Mouse (Mus musculus) lung, embryonic 14.5 days (tissue): ENCODE measurements around the gene Slc23a2. TPM values are rescaled to one million over a fixed set of nuclear protein-coding genes. Genes with fewer than 3 reads are reported as not detected.

Experiments used
- ATAC-seq: fragments of 200-750 bp; cut with Nextera tagmentation; 2 replicates; pipeline ENCODE4 v1.8.0; 2017; ENCODE audit warnings: mild to moderate bottlenecking, moderate TSS enrichment, moderate library complexity; ENCODE audit not compliant: insufficient read depth
- DNase-seq: peaks from one replicate; pipeline ENCODE4 v3.0.0-alpha.2; 2015
- H3K27ac ChIP-seq: fragments of 300-500 bp; sonication (generic); 2 replicates; pipeline ENCODE4 v1.5.1; 2014; ENCODE audit warnings: low read depth, mild to moderate bottlenecking, moderate library complexity
- H3K27me3 ChIP-seq: fragments of 300-500 bp; sonication (generic); 2 replicates; pipeline ENCODE4 v1.6.1; 2014; ENCODE audit warnings: low read length, control low read depth; ENCODE audit not compliant: insufficient read depth
- H3K36me3 ChIP-seq: fragments of 300-500 bp; sonication (generic); 2 replicates; pipeline ENCODE4 v1.6.1; 2014; ENCODE audit warnings: control low read depth; ENCODE audit not compliant: insufficient read depth
- H3K4me1 ChIP-seq: fragments of 300-500 bp; sonication (generic); 2 replicates; pipeline ENCODE4 v1.6.1; 2014; ENCODE audit warnings: antibody characterized with exemption, control low read depth; ENCODE audit not compliant: insufficient read depth
- H3K4me2 ChIP-seq: fragments of 300-500 bp; sonication (generic); 2 replicates; pipeline ENCODE4 v1.6.1; 2014; ENCODE audit warnings: mild to moderate bottlenecking
- H3K4me3 ChIP-seq: fragments of 300-500 bp; sonication (generic); 2 replicates; pipeline ENCODE4 v1.5.1; 2014; ENCODE audit warnings: low read depth, low read length
- H3K9ac ChIP-seq: fragments of 300-500 bp; sonication (generic); 2 replicates; pipeline ENCODE4 v1.6.1; 2014
- H3K9me3 ChIP-seq: fragments of 300-500 bp; sonication (generic); 2 replicates; pipeline ENCODE4 v1.6.1; 2016; ENCODE audit warnings: low read depth, low read length, control low read depth
- CTCF ChIP-seq: IDR thresholded peaks from 2 replicates; pipeline ENCODE4 v1.5.1; 2016; ENCODE audit warnings: antibody characterized with exemption, low read depth
- WGBS: fragments of 180-500 bp; shearing (Covaris S2); extraction: QIAGEN DNeasy Blood & Tissue Kit; methylation state at CpG from one replicate; pipeline ENCODE4 v1.1.7; 2014; 5-methylcytosine and 5-hydroxymethylcytosine counted together
- polyA plus RNA-seq: library from polyadenylated mRNA; unstranded; fragments of >200 nt; fragmentation: Nextera tagmentation; extraction: Ambion mirVana; gene quantifications from 2 replicates; pipeline ENCODE4 v1.2.1, GENCODE M21; 2014

Slc23a2 gene
- polyA plus RNA-seq: 13.8 and 17.3 TPM in 2 replicates

GRCm38 (mm10) chr2:132144971-132145691, at the start of gene Slc23a2:
Gene Slc23a2 (minus strand): TSS chr2:132145108.
- DNase-seq: peak; percentile 81

GRCm38 (mm10) chr2:132190602-132191161, 45.8 kb upstream of the Slc23a2 start:
- WGBS: 84% methylated on average over 3 of the region's 3 CpGs
- H3K4me2 ChIP-seq: no peak overlapping the region
- DNase-seq (no peak), ATAC-seq (no peak)
- H3K4me1 ChIP-seq: no peaks in the 10 kb centered on the region
- H3K36me3 ChIP-seq: no peaks in the 10 kb centered on the region
- no peaks in the 10 kb centered on the region for H3K9me3 ChIP-seq
- no peak overlapping the region for H3K9ac ChIP-seq
- H3K27ac ChIP-seq: no peak overlapping the region
- H3K27me3 ChIP-seq: no peaks in the 10 kb centered on the region
- no peak for TF ChIP-seq CTCF
- no peak overlapping the region for H3K4me3 ChIP-seq

More at GRCm38 (mm10) chr2:132144971-132145691, at the start of gene Slc23a2:
- H3K4me3 ChIP-seq: peak within 1 kb of the TSS; percentile 84
- under 1% methylated on average over 50 of the region's 68 CpGs for WGBS
- H3K9ac ChIP-seq: peak within 1 kb of the TSS; percentile 76
- TF ChIP-seq CTCF: no peak
- H3K4me2 ChIP-seq: peak within 1 kb of the TSS; percentile 89
- peak; percentile 78 for ATAC-seq
- H3K4me1 ChIP-seq: peaks cover 3% of the 10 kb centered on the region; the same call in 1 of the 2 replicates
- H3K27me3 ChIP-seq: peaks cover 4% of the 10 kb centered on the region; the same call in 1 of the 2 replicates
- H3K9me3 ChIP-seq: no peaks in the 10 kb centered on the region
- H3K36me3 ChIP-seq: no peaks in the 10 kb centered on the region
- peak within 1 kb of the TSS; percentile 18; the same call in 1 of the 2 replicates for H3K27ac ChIP-seq

GRCm38 (mm10) chr2:132183874-132184273, 39.0 kb upstream of the Slc23a2 start:
- H3K9ac ChIP-seq: no peak overlapping the region
- H3K4me3 ChIP-seq: no peak overlapping the region
- H3K27me3 ChIP-seq: no peaks in the 10 kb centered on the region
- ATAC-seq (no peak), DNase-seq (no peak)
- WGBS: 60% methylated on average over 6 of the region's 6 CpGs
- no peak overlapping the region for H3K4me2 ChIP-seq
- no peaks in the 10 kb centered on the region for H3K4me1 ChIP-seq
- no peaks in the 10 kb centered on the region for H3K36me3 ChIP-seq
- no peak for TF ChIP-seq CTCF
- no peak overlapping the region for H3K27ac ChIP-seq
- H3K9me3 ChIP-seq: no peaks in the 10 kb centered on the region

GRCm38 (mm10) chr2:132180463-132181205, 35.7 kb upstream of the Slc23a2 start:
- no peak overlapping the region for H3K4me3 ChIP-seq
- WGBS: 25% methylated on average over 1 of the region's 1 CpGs
- H3K36me3 ChIP-seq: no peaks in the 10 kb centered on the region
- H3K27me3 ChIP-seq: no peaks in the 10 kb centered on the region
- H3K9me3 ChIP-seq: no peaks in the 10 kb centered on the region
- no peak for DNase-seq
- H3K27ac ChIP-seq: no peak overlapping the region
- no peak for ATAC-seq
- H3K4me1 ChIP-seq: no peaks in the 10 kb centered on the region
- H3K4me2 ChIP-seq: no peak overlapping the region
- H3K9ac ChIP-seq: no peak overlapping the region
- TF ChIP-seq CTCF: no peak

- Histone ChIP-seq H3K4me2 (no peak overlapping the region), H3K27ac (no peak overlapping the region), H3K4me3 (no peak overlapping the region), H3K4me1 (no peaks in the 10 kb centered on the region), H3K36me3 (no peaks in the 10 kb centered on the region), H3K9me3 (no peaks in the 10 kb centered on the region), H3K27me3 (no peaks in the 10 kb centered on the region), H3K9ac (no peak overlapping the region)
- 85% methylated on average over 7 of the region's 7 CpGs for WGBS
- no peak for ATAC-seq
- DNase-seq: no peak
- no peak for TF ChIP-seq CTCF
Observed at GRCm38 (mm10) chr2:132179371-132179770, 34.5 kb upstream of the Slc23a2 start.

GRCm38 (mm10) chr2:132177406-132177805, 32.5 kb upstream of the Slc23a2 start:
- 81% methylated on average over 9 of the region's 9 CpGs for WGBS
- Histone ChIP-seq H3K9me3 (no peaks in the 10 kb centered on the region), H3K36me3 (no peaks in the 10 kb centered on the region)

DNA sequence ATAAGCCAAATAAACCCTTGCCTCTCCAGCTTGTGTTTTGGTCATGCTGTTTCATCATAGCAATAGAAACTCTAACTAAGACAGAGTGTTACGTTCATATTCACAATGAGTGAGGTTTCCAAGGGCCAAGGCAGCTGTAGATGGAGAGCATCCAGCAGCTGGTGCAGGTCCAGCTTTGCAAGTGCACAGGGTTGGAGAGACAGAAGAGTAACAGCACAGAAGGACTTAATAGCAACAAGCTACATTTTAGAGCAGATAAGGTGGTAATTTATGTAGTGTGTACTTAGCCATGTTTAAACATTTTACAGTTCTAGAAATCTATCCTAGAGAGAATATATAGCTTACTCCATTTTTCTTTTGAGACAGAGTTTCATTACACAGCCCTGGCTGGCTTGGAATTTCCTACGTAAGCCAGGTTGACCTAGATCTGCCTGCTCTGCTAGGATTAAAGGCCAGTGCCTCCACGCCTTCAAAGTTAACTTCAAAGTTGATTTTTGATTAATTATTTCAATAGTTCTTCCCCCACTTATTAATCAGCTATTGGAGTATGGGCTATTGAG, 31.5 kb upstream of the Slc23a2 start:
- H3K9me3 ChIP-seq: no peaks in the 10 kb centered on the region
- no peaks in the 10 kb centered on the region for H3K36me3 ChIP-seq
- H3K4me2 ChIP-seq: no peak overlapping the region
- no peaks in the 10 kb centered on the region for H3K27me3 ChIP-seq
- H3K27ac ChIP-seq: no peak overlapping the region
- H3K9ac ChIP-seq: no peak overlapping the region
- no peak for TF ChIP-seq CTCF
- WGBS: 43% methylated on average over 3 of the region's 3 CpGs
- DNase-seq (peak; percentile 12), ATAC-seq (no peak)
- H3K4me1 ChIP-seq: no peaks in the 10 kb centered on the region
- no peak overlapping the region for H3K4me3 ChIP-seq

More at GRCm38 (mm10) chr2:132177406-132177805, 32.5 kb upstream of the Slc23a2 start:
- Histone ChIP-seq H3K4me3 (no peak overlapping the region), H3K4me1 (no peaks in the 10 kb centered on the region), H3K27me3 (no peaks in the 10 kb centered on the region), H3K9ac (no peak overlapping the region), H3K4me2 (no peak overlapping the region), H3K27ac (no peak overlapping the region)
- ATAC-seq (no peak), DNase-seq (no peak)
- TF ChIP-seq CTCF: no peak
